ENCODE assay signal across 17 mouse cellular contexts in the genomic region with DNA sequence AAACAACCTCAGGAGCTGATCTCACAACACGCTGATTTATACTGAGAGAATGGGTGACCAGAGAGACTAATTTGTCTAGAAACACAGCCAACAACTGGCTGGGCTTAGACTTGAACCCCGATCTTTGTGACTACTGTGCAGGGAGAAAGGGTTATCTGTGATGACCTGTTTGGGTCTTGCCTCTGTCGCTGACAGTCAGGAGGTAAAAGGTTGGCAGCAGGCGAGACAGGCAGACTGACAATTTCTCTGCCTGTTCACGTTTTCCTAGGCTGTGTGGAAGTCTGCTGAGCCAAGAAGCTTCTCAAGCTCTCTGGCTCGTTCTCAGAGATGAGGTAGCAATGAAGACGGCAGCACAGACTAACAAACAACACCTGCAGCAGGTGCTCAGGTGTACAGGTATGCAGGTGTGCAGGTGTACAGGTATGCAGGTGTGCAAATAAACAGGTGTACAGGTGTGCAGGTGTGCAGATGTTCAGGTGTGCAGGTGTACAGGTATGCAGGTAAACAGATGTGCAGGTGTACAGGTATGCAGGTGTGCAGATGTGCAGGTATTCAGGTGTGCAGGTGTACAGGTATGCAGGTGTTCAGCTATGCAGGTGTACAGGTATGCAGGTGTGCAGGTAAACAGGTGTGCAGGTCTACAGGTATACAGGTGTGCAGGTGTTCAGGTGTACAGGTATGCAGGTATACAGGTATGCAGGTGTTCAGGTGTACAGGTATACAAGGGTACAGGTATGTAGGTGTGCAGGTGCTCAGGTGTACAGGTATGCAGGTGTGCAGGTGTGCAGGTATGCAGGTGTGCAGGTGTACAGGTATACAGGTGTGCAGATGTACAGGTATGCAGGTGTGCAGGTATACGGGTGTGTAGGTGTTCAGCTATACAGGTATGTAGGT. TPM values are rescaled to one million over a fixed set of nuclear protein-coding genes. Genes with fewer than 3 reads are reported as not detected.
DNase-seq lines count a peak whose midpoint lies in the region; ATAC-seq and TF ChIP-seq lines count a peak whose summit lies in the region.
"Had no signal": no experiment of that assay in that cellular context is flagged by ENCODE, and none has a peak within 500 bp of the region (broad histone marks: within the 10 kb centered on the region; RNA-seq: fewer than 3 reads in every experiment).

No protein-coding gene starts in this region.

- no peak overlapping the region for H3K9ac ChIP-seq in forebrain, embryonic 15.5 days (replicated peaks)
- no peak overlapping the region for H3K9ac ChIP-seq in midbrain, embryonic 12.5 days (replicated peaks)
- no peak overlapping the region for H3K9ac ChIP-seq in midbrain, postnatal 0 days (replicated peaks; ENCODE audit: low read length, poor library complexity, severe bottlenecking)
- H3K9ac ChIP-seq: embryonic facial prominence, embryonic 15.5 days; kidney, embryonic 15.5 days; liver, postnatal 0 days; stomach, embryonic 15.5 days had no signal

- no peak overlapping the region for H3K27ac ChIP-seq in forebrain, embryonic 10.5 days
- no peak overlapping the region for H3K27ac ChIP-seq in forebrain, embryonic 15.5 days (replicated peaks)
- H3K27ac ChIP-seq in midbrain, embryonic 12.5 days (replicated peaks) = 0 out of 2 replicates have a peak overlapping the region, but pooled peaks have one; percentile 12
- no peak overlapping the region for H3K27ac ChIP-seq in midbrain, postnatal 0 days (ENCODE audit: low read depth, low read length)
- H3K27ac ChIP-seq: embryonic facial prominence, embryonic 15.5 days; kidney, embryonic 15.5 days; stomach, embryonic 15.5 days had no signal

- DNase-seq in forebrain, embryonic 10.5 days (ENCODE audit: extremely low spot score, low spot score) = peak; percentile 31
- DNase-seq in midbrain, postnatal 0 days (ENCODE audit: low spot score) = no peak
- DNase-seq in c-Kit-positive CD71-positive TER-119-positive erythroid progenitor cells, embryonic 14.5 days (ENCODE audit: low spot score) = peak; percentile 9
- DNase-seq in retina, postnatal 1 day = peak; percentile 56
- no peak for DNase-seq in cerebellum, adult 9-11 months
- no peak for DNase-seq in cerebellum, postnatal 25 days
- DNase-seq: adrenal gland, adult 8-10 months; cerebellum, adult 9-10 months; gastrocnemius, postnatal 25 days; liver, postnatal 0 days; lung, postnatal 4 days had no signal

- peaks cover 20% of the 10 kb centered on the region for H3K36me3 ChIP-seq in forebrain, embryonic 10.5 days (replicated peaks)
- H3K36me3 ChIP-seq in forebrain, embryonic 15.5 days = no peaks in the 10 kb centered on the region
- H3K36me3 ChIP-seq in midbrain, embryonic 12.5 days = peaks cover 24% of the 10 kb centered on the region
- H3K36me3 ChIP-seq in midbrain, postnatal 0 days (ENCODE audit: insufficient read depth, low read length) = peaks cover 3% of the 10 kb centered on the region; the same call in 1 of the 2 replicates
- H3K36me3 ChIP-seq: embryonic facial prominence, embryonic 15.5 days; kidney, embryonic 15.5 days; stomach, embryonic 15.5 days had no signal

- 88% methylated on average over 8 of the region's 8 CpGs for WGBS in forebrain, embryonic 10.5 days
- 81% methylated on average over 8 of the region's 8 CpGs for WGBS in forebrain, embryonic 15.5 days
- WGBS in midbrain, embryonic 12.5 days = 90% methylated on average over 8 of the region's 8 CpGs
- 89% methylated on average over 8 of the region's 8 CpGs for WGBS in midbrain, postnatal 0 days

- no peaks in the 10 kb centered on the region for H3K9me3 ChIP-seq in forebrain, embryonic 10.5 days
- no peaks in the 10 kb centered on the region for H3K9me3 ChIP-seq in forebrain, embryonic 15.5 days
- no peaks in the 10 kb centered on the region for H3K9me3 ChIP-seq in midbrain, embryonic 12.5 days
- H3K9me3 ChIP-seq in midbrain, postnatal 0 days (ENCODE audit: low read length) = no peaks in the 10 kb centered on the region
- H3K9me3 ChIP-seq: embryonic facial prominence, embryonic 15.5 days; kidney, embryonic 15.5 days; stomach, embryonic 15.5 days had no signal

- no peak for ATAC-seq in forebrain, embryonic 15.5 days (replicated peaks)
- ATAC-seq in midbrain, embryonic 12.5 days (ENCODE audit: low FRiP score, low read depth) = no peak
- ATAC-seq in midbrain, postnatal 0 days (ENCODE audit: low FRiP score) = no peak
- ATAC-seq: liver, postnatal 0 days had no signal

- TF ChIP-seq CTCF in midbrain, postnatal 0 days (IDR thresholded peaks at IDR 0.05) = no peak

- no peak overlapping the region for H3K4me2 ChIP-seq in forebrain, embryonic 15.5 days (replicated peaks)
- no peak overlapping the region for H3K4me2 ChIP-seq in midbrain, embryonic 12.5 days (replicated peaks)
- H3K4me2 ChIP-seq in midbrain, postnatal 0 days (ENCODE audit: low read depth, low read length, poor library complexity, severe bottlenecking) = no peak overlapping the region
- H3K4me2 ChIP-seq: embryonic facial prominence, embryonic 15.5 days; heart, embryonic 11.5 days; kidney, embryonic 15.5 days; stomach, embryonic 15.5 days had no signal

- no peak overlapping the region for H3K4me3 ChIP-seq in forebrain, embryonic 10.5 days
- no peak overlapping the region for H3K4me3 ChIP-seq in forebrain, embryonic 15.5 days
- no peak overlapping the region for H3K4me3 ChIP-seq in midbrain, embryonic 12.5 days
- H3K4me3 ChIP-seq in midbrain, postnatal 0 days (ENCODE audit: low read depth, low read length) = no peak overlapping the region
- H3K4me3 ChIP-seq: embryonic facial prominence, embryonic 15.5 days; kidney, embryonic 15.5 days; stomach, embryonic 15.5 days had no signal

- H3K4me1 ChIP-seq in forebrain, embryonic 10.5 days = peaks cover 11% of the 10 kb centered on the region
- H3K4me1 ChIP-seq in forebrain, embryonic 15.5 days = peaks cover 8% of the 10 kb centered on the region
- peaks cover 13% of the 10 kb centered on the region for H3K4me1 ChIP-seq in midbrain, embryonic 12.5 days
- H3K4me1 ChIP-seq in midbrain, postnatal 0 days (ENCODE audit: insufficient read depth, low read length) = peaks cover 2% of the 10 kb centered on the region
- H3K4me1 ChIP-seq: embryonic facial prominence, embryonic 15.5 days; kidney, embryonic 15.5 days; stomach, embryonic 15.5 days had no signal

- H3K27me3 ChIP-seq in forebrain, embryonic 10.5 days (ENCODE audit: poor library complexity, severe bottlenecking) = no peaks in the 10 kb centered on the region
- no peaks in the 10 kb centered on the region for H3K27me3 ChIP-seq in forebrain, embryonic 15.5 days
- no peaks in the 10 kb centered on the region for H3K27me3 ChIP-seq in midbrain, embryonic 12.5 days
- H3K27me3 ChIP-seq in midbrain, postnatal 0 days (ENCODE audit: insufficient read depth, low read length) = no peaks in the 10 kb centered on the region
- H3K27me3 ChIP-seq: embryonic facial prominence, embryonic 15.5 days; kidney, embryonic 15.5 days; stomach, embryonic 15.5 days had no signal

RNA-seq across cellular contexts. Expression of a gene that starts 10.2 kb away (rescaled TPM):
- 6.3 and 7.0 TPM in 2 replicates for polyA plus RNA-seq in forebrain, embryonic 10.5 days (2016; fragmentation: Nextera tagmentation; extraction: Ambion mirVana)
- 37.8 and 40.6 TPM in 2 replicates for polyA plus RNA-seq in forebrain, embryonic 15.5 days (2015; fragmentation: Nextera tagmentation; extraction: Ambion mirVana)
- 26.3 and 27.1 TPM in 2 replicates for polyA plus RNA-seq in midbrain, embryonic 12.5 days (2016; fragmentation: Nextera tagmentation; extraction: Ambion mirVana)
- 112 TPM in 2 replicates for total RNA-seq in midbrain, postnatal 0 days (2014; rRNA removed)
- polyA plus RNA-seq in midbrain, postnatal 0 days (2015; fragmentation: Nextera tagmentation; extraction: Ambion mirVana) = 58.4 and 61.7 TPM in 2 replicates
- polyA plus RNA-seq: liver, postnatal 0 days had no signal

Comparison
In these comparisons a context has a peak if more than half of its experiments do, and no peak if none do; other contexts are left out.
1. DNase-seq: peak in forebrain, embryonic 10.5 days (single experiment), c-Kit-positive CD71-positive TER-119-positive erythroid progenitor cells, embryonic 14.5 days (single experiment) and retina, postnatal 1 day (single experiment); none in midbrain, postnatal 0 days (single experiment), cerebellum, adult 9-11 months (single experiment) and cerebellum, postnatal 25 days (0 of 2).